Mouse (Mus musculus) retina, postnatal 7 days (tissue): ENCODE measurements around the gene Mvb12b.

Experiments used
- DNase-seq: peaks from one replicate; pipeline ENCODE4 v3.0.0-alpha.2; 2012; ENCODE audit warnings: low read depth, low spot score

Mvb12b gene

GRCm38 (mm10) chr2:33853011-33853976, 34.5 kb downstream of the Mvb12b start:
- no peak for DNase-seq

- DNase-seq: no peak
Measured at GRCm38 (mm10) chr2:33847196-33847834, 40.4 kb downstream of the Mvb12b start.

GRCm38 (mm10) chr2:33846635-33847034, 41.1 kb downstream of the Mvb12b start:
- no peak for DNase-seq

GRCm38 (mm10) chr2:33843642-33844041, 44.1 kb downstream of the Mvb12b start:
- DNase-seq: no peak

- DNase-seq: no peak
Measured at GRCm38 (mm10) chr2:33842983-33843577, 44.7 kb downstream of the Mvb12b start.

- DNase-seq: no peak
Measured at GRCm38 (mm10) chr2:33841980-33842379, 45.8 kb downstream of the Mvb12b start.

- no peak for DNase-seq
Measured at GRCm38 (mm10) chr2:33840483-33840882, 47.3 kb downstream of the Mvb12b start.

- no peak for DNase-seq
Measured at GRCm38 (mm10) chr2:33839252-33839651, 48.5 kb downstream of the Mvb12b start.

- no peak for DNase-seq
Measured at GRCm38 (mm10) chr2:33837297-33837696, 50.4 kb downstream of the Mvb12b start.

- no peak for DNase-seq
Measured at GRCm38 (mm10) chr2:33836660-33837213, 51.0 kb downstream of the Mvb12b start.

GRCm38 (mm10) chr2:33835038-33835437, 52.7 kb downstream of the Mvb12b start:
- DNase-seq: no peak

- no peak for DNase-seq
Measured at GRCm38 (mm10) chr2:33833902-33834301, 53.8 kb downstream of the Mvb12b start.

- DNase-seq: no peak
Measured at GRCm38 (mm10) chr2:33829870-33830269, 57.9 kb downstream of the Mvb12b start.

- DNase-seq: no peak
Measured at GRCm38 (mm10) chr2:33826777-33827176, 61.0 kb downstream of the Mvb12b start.

- no peak for DNase-seq
Measured at GRCm38 (mm10) chr2:33824935-33825514, 62.7 kb downstream of the Mvb12b start.

- peak; percentile 65 for DNase-seq
Measured at GRCm38 (mm10) chr2:33821677-33822607, 65.8 kb downstream of the Mvb12b start.

GRCm38 (mm10) chr2:33820450-33820849, 67.3 kb downstream of the Mvb12b start:
- no peak for DNase-seq

- DNase-seq: no peak
Measured at GRCm38 (mm10) chr2:33820037-33820436, 67.7 kb downstream of the Mvb12b start.

- no peak for DNase-seq
Measured at GRCm38 (mm10) chr2:33818385-33818784, 69.4 kb downstream of the Mvb12b start.

- DNase-seq: no peak
Measured at GRCm38 (mm10) chr2:33817663-33818346, 69.9 kb downstream of the Mvb12b start.
